Mouse (Mus musculus) heart, postnatal 0 days (tissue): ENCODE results near the gene Retreg3.

Experiments
- CTCF ChIP-seq: IDR thresholded peaks from 2 replicates; pipeline ENCODE4 v1.5.1; 2016; ENCODE audit warnings: antibody characterized with exemption, control low read depth, low read depth
- EP300 ChIP-seq: IDR thresholded peaks from 2 replicates; pipeline ENCODE4 v1.6.1; 2016; ENCODE audit warnings: antibody characterized with exemption, low read depth

DNA sequence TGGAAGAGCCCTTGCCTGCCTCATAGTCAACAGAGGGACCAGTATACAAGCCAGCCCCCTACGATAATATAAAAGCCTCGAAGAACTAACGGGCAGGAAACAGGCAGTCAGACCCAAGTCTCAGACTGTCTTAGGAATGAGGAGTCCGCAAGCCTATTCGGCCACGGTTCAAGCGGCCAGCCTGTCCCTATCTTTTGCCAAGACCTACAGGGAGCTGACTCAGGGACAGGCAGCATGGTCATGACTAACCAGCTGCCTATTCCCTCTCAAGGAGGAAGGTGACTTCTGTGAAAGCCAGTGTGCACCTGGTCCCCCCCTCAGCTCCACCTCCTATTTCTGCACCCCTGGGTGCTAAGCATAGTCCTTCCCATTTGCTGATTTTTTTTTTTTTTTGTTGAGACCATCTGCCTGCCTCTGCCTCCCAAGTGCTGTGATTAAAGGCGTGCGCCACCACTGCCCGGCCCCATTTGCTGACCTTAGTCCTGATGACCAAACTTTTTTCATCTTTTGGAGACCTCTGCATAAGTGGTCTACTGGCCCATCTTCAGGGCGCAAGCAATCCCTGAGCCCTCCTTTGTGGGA, 9.4 kb upstream of the Retreg3 start:
- TF ChIP-seq CTCF (no peak), EP300 (no peak)
